Mouse (Mus musculus) adrenal gland, adult 18-20 months (tissue): ENCODE data around the gene Slc22a18. TPM values are rescaled to one million over a fixed set of nuclear protein-coding genes. Genes with fewer than 3 reads are reported as not detected.

Experiments
- DNase-seq, 2 experiments: peaks; one replicate each; pipeline ENCODE4 v3.0.0; 2021 to 2022; ENCODE audit warnings: low spot score in 2 of 2
- total RNA-seq, 2 experiments: library from RNA; stranded (reverse); gene quantifications; 1 replicate in 1 of 2; 2 replicates in 1 of 2; pipeline ENCODE4 v1.2.3; 2021

The Slc22a18 gene
- total RNA-seq, 2 experiments from 2014 or later: 1.9 to 6.7 TPM

DNA sequence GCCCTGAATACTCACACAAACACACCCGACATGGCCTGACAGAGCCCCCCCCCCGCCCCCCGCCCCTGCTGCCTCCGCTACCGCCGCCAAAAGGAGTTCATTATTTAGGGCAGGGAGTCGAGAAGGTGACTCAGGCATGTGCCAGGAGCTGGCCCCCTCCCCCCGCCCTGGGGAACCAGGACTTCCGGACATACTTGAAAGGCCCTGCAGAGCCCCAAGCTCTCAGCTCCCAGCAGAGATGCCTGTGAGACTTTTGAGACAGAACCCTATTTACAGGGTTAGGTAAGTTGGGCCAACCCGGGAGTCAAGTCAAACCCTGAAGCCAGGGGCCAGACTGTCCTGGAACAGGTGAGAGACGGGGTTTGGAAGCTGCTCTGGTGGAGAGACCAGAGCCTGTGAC lies 11.6 kb upstream of the Slc22a18 start:
- DNase-seq: no peak

- DNase-seq: no peak
Measured at GRCm38 (mm10) chr7:143462516-143462915, 11.0 kb upstream of the Slc22a18 start.

GRCm38 (mm10) chr7:143463865-143464415 lies 9.6 kb upstream of the Slc22a18 start:
- peak; percentile 82 to 88 for DNase-seq

DNA sequence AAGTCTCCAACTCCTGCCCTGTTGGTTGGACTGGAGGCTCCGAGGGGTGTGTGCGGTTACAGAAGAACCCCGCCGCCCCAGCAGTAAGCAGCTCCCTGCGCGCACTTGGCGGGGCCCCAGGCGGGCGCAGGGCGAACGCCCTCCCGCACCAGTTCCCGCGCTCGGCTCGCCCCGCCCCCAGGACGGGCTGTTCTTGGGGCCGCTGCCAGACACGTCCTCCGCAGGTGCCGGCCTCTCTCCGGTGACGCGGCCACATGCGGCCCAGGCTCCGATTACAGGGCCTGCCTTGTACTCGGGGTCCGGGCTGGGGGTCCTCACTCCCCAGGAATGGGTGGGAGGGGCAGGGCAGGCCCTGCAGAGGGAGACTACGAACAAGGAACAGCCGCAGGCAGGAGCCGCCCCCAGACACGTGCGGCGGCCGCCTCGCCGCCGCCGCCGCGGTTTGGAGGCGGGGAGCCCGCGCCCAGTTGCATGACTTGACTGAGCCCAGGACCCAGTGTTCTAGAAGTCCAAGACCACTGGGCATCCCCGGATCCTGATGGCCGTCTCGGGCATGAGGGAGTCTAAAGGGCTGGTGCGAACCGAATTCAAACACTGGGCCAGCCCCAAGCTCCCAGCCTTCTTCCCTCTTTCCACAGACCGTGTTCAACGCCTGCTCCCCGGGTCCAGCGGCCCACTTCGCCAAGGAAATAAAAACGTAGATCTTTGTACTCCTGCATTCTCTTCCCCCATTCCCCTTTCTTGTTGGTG lies 8.6 kb upstream of the Slc22a18 start:
- DNase-seq: peak; percentile 63 to 66

GRCm38 (mm10) chr7:143466099-143466677 lies 7.3 kb upstream of the Slc22a18 start:
- peak; percentile 84 to 86 for DNase-seq

DNA sequence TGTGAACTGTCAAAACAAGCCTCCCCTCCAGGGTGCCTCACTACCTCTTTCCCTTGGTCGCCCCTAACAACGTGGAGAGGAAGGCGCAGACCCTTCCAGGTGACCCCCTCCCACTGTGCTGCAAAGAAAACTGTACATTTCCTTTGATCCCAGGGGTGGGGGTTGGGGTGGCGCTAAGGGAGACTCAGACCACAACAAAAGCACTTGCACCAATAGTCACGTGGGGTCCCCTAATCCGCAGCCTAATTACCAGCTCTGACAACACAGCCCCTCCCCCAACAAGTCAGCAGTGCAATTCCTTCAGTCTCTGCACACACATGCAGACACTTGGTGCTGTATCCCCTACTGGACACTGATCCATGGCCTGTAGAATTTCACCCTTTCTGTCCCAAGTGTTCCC lies 5.8 kb upstream of the Slc22a18 start:
- DNase-seq: no peak

DNA sequence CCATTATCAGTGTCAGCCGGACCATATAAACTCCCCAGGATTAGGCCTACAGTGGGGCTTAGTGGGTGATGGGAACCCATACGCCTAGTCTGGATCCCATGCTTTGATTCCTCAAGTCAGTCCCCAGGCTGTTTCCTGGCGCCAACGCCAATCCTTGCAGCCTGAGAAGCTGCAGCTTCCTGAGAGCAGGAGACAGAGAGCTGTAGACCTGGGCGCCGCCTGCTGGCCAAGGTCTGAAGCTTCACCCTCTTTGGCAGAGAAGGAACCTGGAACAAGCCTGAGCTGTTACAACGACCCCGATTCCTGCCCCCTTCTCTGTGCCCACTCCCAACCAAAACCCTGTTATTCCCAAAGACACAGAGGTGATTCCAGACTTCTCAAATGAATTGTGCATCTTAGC lies 3.6 kb upstream of the Slc22a18 start:
- DNase-seq: peak; percentile 72 to 78

DNA sequence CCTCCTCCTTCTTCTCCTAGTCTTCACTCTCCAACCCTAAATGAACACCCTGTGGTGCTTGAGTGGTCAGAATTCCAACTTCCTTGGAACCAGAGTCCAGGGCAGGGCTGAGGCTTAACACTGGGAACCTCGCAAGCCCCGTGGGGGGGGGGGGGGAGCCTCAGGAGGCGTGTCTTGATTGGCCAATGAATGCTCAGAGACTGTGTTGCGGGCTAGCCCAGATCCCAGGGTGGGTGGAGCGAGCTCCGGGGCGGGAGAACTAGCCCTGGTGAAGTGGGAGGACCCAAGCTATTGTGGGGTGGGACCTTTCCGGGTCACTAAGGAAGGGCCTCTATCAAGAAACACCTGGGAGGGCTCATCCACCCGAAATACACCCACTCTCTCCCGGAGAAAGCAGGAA lies 1.3 kb downstream of the Slc22a18 start:
- no peak for DNase-seq

- no peak for DNase-seq
Measured at GRCm38 (mm10) chr7:143475876-143476275, 2.3 kb downstream of the Slc22a18 start.

- DNase-seq: no peak
Measured at GRCm38 (mm10) chr7:143476702-143477335, 3.3 kb downstream of the Slc22a18 start.

- DNase-seq: no peak
Measured at GRCm38 (mm10) chr7:143477800-143478199, 4.3 kb downstream of the Slc22a18 start.

- DNase-seq: peak; percentile 70 to 82
Measured at GRCm38 (mm10) chr7:143480498-143480897, 7.0 kb downstream of the Slc22a18 start.

- no peak for DNase-seq
Measured at GRCm38 (mm10) chr7:143481806-143482387, 8.4 kb downstream of the Slc22a18 start.

DNA sequence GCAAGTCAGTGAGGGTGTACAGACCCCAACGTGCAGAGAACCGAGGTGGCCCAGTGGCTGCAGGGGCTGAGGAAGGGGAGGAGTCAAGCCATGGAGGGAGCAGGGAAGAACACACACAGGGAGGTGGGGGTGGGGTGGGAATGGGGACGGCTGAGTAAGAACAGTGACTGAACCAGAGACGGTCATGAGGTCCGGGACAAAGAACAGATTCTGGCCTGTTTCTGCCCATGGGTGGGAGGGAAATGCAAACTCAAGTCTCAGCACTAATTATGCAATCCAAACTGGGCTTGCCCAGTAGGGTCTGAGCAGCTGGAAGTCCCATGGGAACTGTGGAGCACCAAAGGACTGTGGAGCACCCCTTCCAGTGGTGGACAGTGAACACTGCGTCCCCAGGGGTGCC lies 9.0 kb downstream of the Slc22a18 start:
- no peak for DNase-seq

- no peak for DNase-seq
Measured at GRCm38 (mm10) chr7:143489735-143490134, 16.2 kb downstream of the Slc22a18 start.

- DNase-seq: no peak
Measured at GRCm38 (mm10) chr7:143493616-143494126, 20.1 kb downstream of the Slc22a18 start.

GRCm38 (mm10) chr7:143495104-143495961 lies 21.8 kb downstream of the Slc22a18 start:
- DNase-seq: no peak

DNA sequence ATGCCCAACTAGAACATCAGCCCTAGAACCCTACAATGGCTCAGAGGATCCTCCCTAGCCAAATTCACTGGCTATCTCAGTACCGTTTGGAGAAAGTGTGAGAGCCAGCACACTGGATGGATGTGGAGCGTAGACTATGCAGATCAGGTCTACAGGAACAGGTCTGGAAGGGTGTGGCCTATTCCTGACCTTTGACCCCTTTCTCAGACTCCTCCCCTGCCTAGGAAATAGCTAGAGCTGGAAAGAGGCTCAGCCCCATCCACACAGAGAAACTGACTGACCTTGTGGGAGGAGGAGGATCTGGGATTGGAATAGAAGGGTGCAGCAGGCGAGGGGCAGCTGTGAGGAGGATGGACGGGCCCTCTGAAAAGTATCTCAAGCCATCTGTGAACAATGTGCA lies 25.0 kb downstream of the Slc22a18 start:
- no peak for DNase-seq

DNA sequence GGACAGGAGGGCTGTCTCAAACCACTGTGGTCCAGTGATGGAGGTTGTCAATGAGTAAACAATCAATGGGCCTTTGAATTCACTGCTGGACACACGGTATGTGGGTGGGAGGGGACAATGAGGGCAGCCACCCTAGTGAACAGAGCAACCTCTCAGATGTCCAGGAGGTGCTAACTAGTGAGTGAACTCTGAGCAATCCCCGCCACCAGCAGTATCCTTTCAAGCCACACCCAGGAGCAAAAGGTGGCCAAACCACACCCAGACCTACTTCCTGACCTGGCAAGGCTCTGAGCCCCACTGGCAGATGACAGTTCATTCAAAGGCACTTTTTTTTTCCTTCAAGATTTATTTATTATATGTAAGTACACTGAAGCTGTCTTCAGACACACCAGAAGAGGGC lies 27.4 kb downstream of the Slc22a18 start:
- DNase-seq: no peak

- peak; percentile 48 to 49 for DNase-seq
Measured at GRCm38 (mm10) chr7:143501643-143502417, 28.3 kb downstream of the Slc22a18 start.
